Mouse (Mus musculus) CH12.LX (cell line): ENCODE data around the gene Ggact. TPM values are rescaled to one million over a fixed set of nuclear protein-coding genes. Genes with fewer than 3 reads are reported as not detected.

Source experiments
- DNase-seq: peaks from one replicate; pipeline ENCODE4 v3.0.0-alpha.2; 2013; ENCODE audit errors: extremely low read depth
- H3K27ac ChIP-seq: 2 replicates; pipeline ENCODE4 v1.5.1; 2012; ENCODE audit warnings: low read depth, mild to moderate bottlenecking, control low read depth, moderate library complexity; ENCODE audit not compliant: insufficient read depth
- H3K27me3 ChIP-seq: replicated peaks from 2 replicates; pipeline ENCODE3; 2012; ENCODE audit warnings: inconsistent platforms
- H3K36me3 ChIP-seq, 2 experiments: replicated peaks in 1 of 2; 2 replicates each; pipeline versions ENCODE3 to v1.6.1; 2012; ENCODE audit warnings: inconsistent platforms in 1 of 2, low read length in 1 of 2, mild to moderate bottlenecking in 1 of 2, mixed read lengths in 1 of 2, moderate library complexity in 1 of 2; ENCODE audit not compliant: control insufficient read depth in 1 of 2, insufficient read depth in 1 of 2
- H3K4me1 ChIP-seq, 2 experiments: 2 replicates each; pipeline ENCODE4 v1.6.1; 2012; ENCODE audit warnings: inconsistent platforms in 1 of 2, moderate library complexity in 1 of 2; ENCODE audit not compliant: insufficient read depth in 2 of 2, control insufficient read depth in 1 of 2
- H3K4me2 ChIP-seq: 2 replicates; pipeline ENCODE4 v1.6.1; 2012; ENCODE audit warnings: low read depth, mild to moderate bottlenecking, control low read depth; ENCODE audit not compliant: poor library complexity, insufficient read depth, severe bottlenecking
- H3K4me3 ChIP-seq, 3 experiments: fragments of 150-350 bp in 1 of 3; sonication (generic) in 1 of 3; replicated peaks in 1 of 3; 2 replicates each; pipeline versions ENCODE3 to v1.5.1; 2011 to 2012; ENCODE audit warnings: low read depth in 2 of 3, low read length in 2 of 3, mild to moderate bottlenecking in 2 of 3, moderate library complexity in 2 of 3, control low read depth in 1 of 3, improper control_type of control experiment in 1 of 3, inconsistent platforms in 1 of 3, mixed read lengths in 1 of 3; ENCODE audit not compliant: poor library complexity in 1 of 3
- H3K79me2 ChIP-seq: replicated peaks from 2 replicates; pipeline ENCODE4 v1.6.1; 2012; ENCODE audit warnings: mild to moderate bottlenecking, moderate library complexity; ENCODE audit not compliant: control insufficient read depth, poor library complexity, insufficient read depth, severe bottlenecking; ENCODE audit errors: extremely low read depth
- H3K9ac ChIP-seq: 2 replicates; pipeline ENCODE4 v1.6.1; 2012; ENCODE audit warnings: low read depth, mild to moderate bottlenecking, control low read depth, moderate library complexity; ENCODE audit not compliant: insufficient read depth
- H3K9me3 ChIP-seq: replicated peaks from 2 replicates; pipeline ENCODE3; 2012; ENCODE audit warnings: low read length, inconsistent platforms, mixed read lengths
- BHLHE40 ChIP-seq: IDR thresholded peaks from 2 replicates; pipeline ENCODE4 v1.6.1; 2011; ENCODE audit warnings: mild to moderate bottlenecking, low read depth, low read length, improper control_type of control experiment
- CHD1 ChIP-seq: IDR thresholded peaks from 2 replicates; pipeline ENCODE4 v1.6.1; 2012; ENCODE audit warnings: low read depth, low read length, improper control_type of control experiment, inconsistent platforms
- CTCF ChIP-seq, 2 experiments: IDR thresholded peaks in 1 of 2; conservative IDR thresholded peaks in 1 of 2; 2 replicates each; pipeline ENCODE4 v1.5.1; 2011 to 2012; ENCODE audit warnings: low read depth in 2 of 2, low read length in 2 of 2, improper control_type of control experiment in 1 of 2, inconsistent platforms in 1 of 2, mild to moderate bottlenecking in 1 of 2, moderate library complexity in 1 of 2
- E2F4 ChIP-seq: IDR thresholded peaks from 2 replicates; pipeline ENCODE4 v1.6.1; 2011; ENCODE audit warnings: low read depth, low read length, improper control_type of control experiment; ENCODE audit not compliant: insufficient replicate concordance
- ETS1 ChIP-seq: conservative IDR thresholded peaks from 2 replicates; pipeline ENCODE4 v1.6.1; 2012; ENCODE audit warnings: low read depth, mild to moderate bottlenecking, inconsistent platforms, low read length, improper control_type of control experiment, moderate library complexity
- HCFC1 ChIP-seq: IDR thresholded peaks from 2 replicates; pipeline ENCODE4 v1.6.1; 2012; ENCODE audit warnings: low read depth, mild to moderate bottlenecking, inconsistent platforms, low read length, improper control_type of control experiment
- JUND ChIP-seq: conservative IDR thresholded peaks from 2 replicates; pipeline ENCODE4 v1.6.1; 2011; ENCODE audit warnings: low read depth, low read length, improper control_type of control experiment
- MAX ChIP-seq: IDR thresholded peaks from 2 replicates; pipeline ENCODE4 v1.6.1; 2011; ENCODE audit warnings: low read length, improper control_type of control experiment
- MAZ ChIP-seq: IDR thresholded peaks from 2 replicates; pipeline ENCODE4 v1.6.1; 2012; ENCODE audit warnings: low read depth, mild to moderate bottlenecking, inconsistent platforms, low read length, improper control_type of control experiment, moderate library complexity
- MYC ChIP-seq: IDR thresholded peaks from 2 replicates; pipeline ENCODE4 v1.6.1; 2011; ENCODE audit warnings: low read depth, mild to moderate bottlenecking, improper control_type of control experiment, low read length
- NRF1 ChIP-seq: IDR thresholded peaks from 2 replicates; pipeline ENCODE4 v1.6.1; 2014; ENCODE audit warnings: low read depth, mild to moderate bottlenecking, inconsistent platforms, low read length, improper control_type of control experiment, moderate library complexity
- RAD21 ChIP-seq: IDR thresholded peaks from 2 replicates; pipeline ENCODE4 v1.6.1; 2011; ENCODE audit warnings: low read depth, mild to moderate bottlenecking, low read length, improper control_type of control experiment, moderate library complexity
- SIN3A ChIP-seq: IDR thresholded peaks from 2 replicates; pipeline ENCODE4 v1.6.1; 2012; ENCODE audit warnings: low read length, improper control_type of control experiment, inconsistent platforms
- SMC3 ChIP-seq: IDR thresholded peaks from 2 replicates; pipeline ENCODE4 v1.6.1; 2011; ENCODE audit warnings: low read depth, low read length, improper control_type of control experiment
- TBP ChIP-seq: conservative IDR thresholded peaks from 2 replicates; pipeline ENCODE4 v1.6.1; 2011; ENCODE audit warnings: low read depth, low read length, improper control_type of control experiment
- ZC3H11A ChIP-seq: IDR thresholded peaks from 2 replicates; pipeline ENCODE4 v1.6.1; 2012; ENCODE audit warnings: low read depth, mild to moderate bottlenecking, inconsistent platforms, low read length, improper control_type of control experiment
- ZMIZ1 ChIP-seq: IDR thresholded peaks from 2 replicates; pipeline ENCODE4 v1.6.1; 2012; ENCODE audit warnings: low read depth, mild to moderate bottlenecking, inconsistent platforms, low read length, improper control_type of control experiment
- ZNF384 ChIP-seq: IDR thresholded peaks from 2 replicates; pipeline ENCODE4 v1.6.1; 2012; ENCODE audit warnings: low read depth, low read length, improper control_type of control experiment, inconsistent platforms
- dilution Hi-C: fragments of 300-500 bp; cut with MboI; formaldehyde crosslinking; loops from 2 replicates; pipeline ENCODE4 v1.14.3; 2020; ENCODE audit warnings: low sequenced_read_pairs; ENCODE audit not compliant: extremely low pct_unique_long_range_greater_than_20kb, extremely low pct_ligation_motif_present
- in situ Hi-C: fragments of 300-500 bp; cut with MboI; formaldehyde crosslinking; loops from 3 replicates; pipeline ENCODE4 v1.14.3; 2019; ENCODE audit warnings: low sequenced_read_pairs, low pct_ligation_motif_present, low pct_unique_long_range_greater_than_20kb, mixed read lengths
- polyA plus RNA-seq: library from polyadenylated mRNA; unstranded; fragments of >175 nt; gene quantifications from 2 replicates; pipeline ENCODE4 v1.2.1, GENCODE M21; 2012; ENCODE audit warnings: low read depth; ENCODE audit not compliant: insufficient read length
- total RNA-seq, 2 experiments: library from RNA; depleted of rRNA; stranded (reverse); fragments of 300-350 nt in 1 of 2; fragments of >200 nt in 1 of 2; gene quantifications; 2 replicates each; pipeline ENCODE4 v1.2.3; 2012 to 2014

Gene Ggact
- total and polyA plus RNA-seq, 3 experiments = 30.6 to 40.3 (median 31.7) TPM

- no peaks in the 10 kb centered on the region for H3K79me2 ChIP-seq
- no peaks in the 10 kb centered on the region for H3K9me3 ChIP-seq
- H3K4me1 ChIP-seq = no peaks in the 10 kb centered on the region
- in situ Hi-C loops = loop anchor here (25.0 kb wide), 1 partner anchor 359 kb away; no protein-coding TSS in a partner anchor
- DNase-seq = peak; percentile 72
- H3K4me3 ChIP-seq = no peak overlapping the region
- H3K4me2 ChIP-seq = no peak overlapping the region
- dilution Hi-C loops = no loop called here
- H3K36me3 ChIP-seq = no peaks in the 10 kb centered on the region
- H3K27me3 ChIP-seq = no peaks in the 10 kb centered on the region
- H3K27ac ChIP-seq = no peak overlapping the region
- H3K9ac ChIP-seq = no peak overlapping the region
- TF ChIP-seq MYC (peak; percentile 96), BHLHE40 (peak; percentile 87), SIN3A (no peak), CTCF (conservative IDR thresholded peaks at IDR 0.05 in 1 of 2, IDR thresholded peaks at IDR 0.05 in 1 of 2; ENCODE audit: low read depth in 2 of 2, low read length in 2 of 2) (peak; percentile 43 to 86), ZMIZ1 (no peak), SMC3 (peak; percentile 91), MAX (peak; percentile 87), RAD21 (peak; percentile 90), ZC3H11A (peak; percentile 71)
- TF ChIP-seq, all 38 proteins: peak for 7
These were observed 39.8 kb upstream of the Ggact start for GRCm38 (mm10) chr14:122953331-122953730.

GRCm38 (mm10) chr14:122952556-122952955, 39.0 kb upstream of the Ggact start:
- H3K4me2 ChIP-seq = no peak overlapping the region
- in situ Hi-C loops (loop anchor here (25.0 kb wide), 1 partner anchor 360 kb away; no protein-coding TSS in a partner anchor), dilution Hi-C loops (no loop called here)
- TF ChIP-seq JUND (no peak), MAZ (no peak), HCFC1 (no peak), MAX (no peak), E2F4 (no peak), ZMIZ1 (no peak), NRF1 (no peak), CHD1 (no peak), ETS1 (no peak), TBP (no peak), RAD21 (no peak), ZNF384 (no peak)
- H3K79me2 ChIP-seq = no peaks in the 10 kb centered on the region
- no peaks in the 10 kb centered on the region for H3K9me3 ChIP-seq
- no peaks in the 10 kb centered on the region for H3K36me3 ChIP-seq
- no peak overlapping the region for H3K27ac ChIP-seq
- no peak overlapping the region for H3K4me3 ChIP-seq
- DNase-seq = no peak
- H3K27me3 ChIP-seq = no peaks in the 10 kb centered on the region
- H3K4me1 ChIP-seq = no peaks in the 10 kb centered on the region
- H3K9ac ChIP-seq = no peak overlapping the region
